Comparison of ENCODE assay signal across 15 mouse cellular contexts in genomic region chr1:157635776-157636175, GRCm38 (mm10).
DNase-seq lines count a peak whose midpoint lies in the region; ATAC-seq lines count a peak whose summit lies in the region.
"Had no signal": no experiment of that assay in that cellular context is flagged by ENCODE, and none has a peak within 500 bp of the region (broad histone marks: within the 10 kb centered on the region; RNA-seq: fewer than 3 reads in every experiment).

No protein-coding gene starts in this region.

- peak; percentile 31 for DNase-seq in left cerebral cortex, postnatal 4 days
- DNase-seq in left cerebral cortex, adult 8-10 months (ENCODE audit: low spot score in 2 of 2): no peak
- peak; percentile 65 for DNase-seq in cerebellum, adult 8-10 months
- DNase-seq in cerebellum, postnatal 14 days: peak; percentile 81 to 84
- no peak for DNase-seq in kidney, postnatal 25 days
- no peak for DNase-seq in frontal cortex, postnatal 10 days (ENCODE audit: low spot score in 2 of 2)
- DNase-seq: adrenal gland, postnatal 14 days; gastrocnemius, postnatal 10 days; heart, adult 18-20 months; heart, postnatal 10 days; heart, postnatal 4 days had no signal

- intact Hi-C loops in left cerebral cortex, postnatal 4 days (cut with DNase I): no loop called here

- no peak for ATAC-seq in megakaryocyte, adult 5-6 weeks (ENCODE audit: poor library complexity, severe bottlenecking)
- ATAC-seq: forebrain, embryonic 15.5 days; hindbrain, embryonic 16.5 days; inflammation-experienced regulatory T-cells, adult 6 months had no signal

Comparison
In these comparisons a context has a peak if more than half of its experiments do, and no peak if none do; other contexts are left out.
1. DNase-seq: peak in left cerebral cortex, postnatal 4 days (single experiment), cerebellum, adult 8-10 months (single experiment) and cerebellum, postnatal 14 days (2 of 2); none in left cerebral cortex, adult 8-10 months (0 of 2), kidney, postnatal 25 days (0 of 2) and frontal cortex, postnatal 10 days (0 of 2).